Mouse (Mus musculus): ENCODE results near the gene Hoxd12. TPM values are rescaled to one million over a fixed set of nuclear protein-coding genes. Genes with fewer than 3 reads are reported as not detected.

Gene Hoxd12
- total and polyA plus RNA-seq, 2 experiments from 2014 or later = not detected

GRCm38 (mm10) chr2:74677106-74677505, 2.3 kb downstream of the Hoxd12 start:
- DNase-seq (ENCODE audit: low spot score) (no peak), ATAC-seq (ENCODE audit: insufficient read depth, low read depth) (no peak)
- Histone ChIP-seq H3K27me3 (ENCODE audit: control insufficient read depth, insufficient read depth, low read length) (peaks cover 100% of the 10 kb centered on the region), H3K4me1 (ENCODE audit: control insufficient read depth, insufficient read depth) (peaks cover 8% of the 10 kb centered on the region; the same call in 1 of the 2 replicates), H3K27ac (ENCODE audit: low read depth) (no peak overlapping the region), H3K36me3 (replicated peaks; ENCODE audit: control insufficient read depth, insufficient read depth, low read length) (no peaks in the 10 kb centered on the region), H3K4me3 (ENCODE audit: low read depth, low read length) (no peak overlapping the region), H3K9ac (replicated peaks; ENCODE audit: low read depth, low read length) (no peak overlapping the region), H3K9me3 (replicated peaks; ENCODE audit: control insufficient read depth, low read length) (no peaks in the 10 kb centered on the region), H3K4me2 (ENCODE audit: low read depth, low read length) (no peak overlapping the region)
- 23% methylated on average over 2 of the region's 2 CpGs for WGBS
- TF ChIP-seq EP300 (IDR thresholded peaks at IDR 0.05; ENCODE audit: low read depth) = no peak
- no peak for TF ChIP-seq CTCF (IDR thresholded peaks at IDR 0.05; ENCODE audit: low read depth)

GRCm38 (mm10) chr2:74678891-74679595, 4.2 kb downstream of the Hoxd12 start, which contains the start of gene Hoxd11:
Hoxd11 (plus strand) TSS chr2:74679557.
- H3K36me3 ChIP-seq (replicated peaks; ENCODE audit: control insufficient read depth, insufficient read depth, low read length) = no peaks in the 10 kb centered on the region
- WGBS = 2% methylated on average over 15 of the region's 15 CpGs
- DNase-seq (ENCODE audit: low spot score) (no peak), ATAC-seq (ENCODE audit: insufficient read depth, low read depth) (no peak)
- H3K4me2 ChIP-seq (ENCODE audit: low read depth, low read length) = no peak within 1 kb of the TSS
- TF ChIP-seq EP300 (IDR thresholded peaks at IDR 0.05; ENCODE audit: low read depth) = no peak
- no peak for TF ChIP-seq CTCF (IDR thresholded peaks at IDR 0.05; ENCODE audit: low read depth)
- H3K4me1 ChIP-seq (ENCODE audit: control insufficient read depth, insufficient read depth) = peaks cover 9% of the 10 kb centered on the region; the same call in 1 of the 2 replicates
- peaks cover 100% of the 10 kb centered on the region for H3K27me3 ChIP-seq (ENCODE audit: control insufficient read depth, insufficient read depth, low read length)
- H3K9me3 ChIP-seq (replicated peaks; ENCODE audit: control insufficient read depth, low read length) = no peaks in the 10 kb centered on the region
- H3K4me3 ChIP-seq (ENCODE audit: low read depth, low read length) = peak within 1 kb of the TSS; percentile 12; the same call in 1 of the 2 replicates
- H3K9ac ChIP-seq (replicated peaks; ENCODE audit: low read depth, low read length) = no peak within 1 kb of the TSS
- no peak within 1 kb of the TSS for H3K27ac ChIP-seq (ENCODE audit: low read depth)

- H3K9me3 ChIP-seq (replicated peaks; ENCODE audit: control insufficient read depth, low read length) = no peaks in the 10 kb centered on the region
- ATAC-seq (ENCODE audit: insufficient read depth, low read depth) (no peak), DNase-seq (ENCODE audit: low spot score) (no peak)
- H3K9ac ChIP-seq (replicated peaks; ENCODE audit: low read depth, low read length) = no peak overlapping the region
- no peak overlapping the region for H3K27ac ChIP-seq (ENCODE audit: low read depth)
- H3K36me3 ChIP-seq (replicated peaks; ENCODE audit: control insufficient read depth, insufficient read depth, low read length) = no peaks in the 10 kb centered on the region
- peak overlapping the region; percentile 12; the same call in 1 of the 2 replicates for H3K4me3 ChIP-seq (ENCODE audit: low read depth, low read length)
- peaks cover 9% of the 10 kb centered on the region; the same call in 1 of the 2 replicates for H3K4me1 ChIP-seq (ENCODE audit: control insufficient read depth, insufficient read depth)
- TF ChIP-seq EP300 (IDR thresholded peaks at IDR 0.05; ENCODE audit: low read depth) = no peak
- TF ChIP-seq CTCF (IDR thresholded peaks at IDR 0.05; ENCODE audit: low read depth) = no peak
- no peak overlapping the region for H3K4me2 ChIP-seq (ENCODE audit: low read depth, low read length)
- whole genome bisulfite sequencing = 2% methylated on average over 26 of the region's 26 CpGs
- peaks cover 100% of the 10 kb centered on the region for H3K27me3 ChIP-seq (ENCODE audit: control insufficient read depth, insufficient read depth, low read length)
These were observed 4.8 kb downstream of the Hoxd12 start for GRCm38 (mm10) chr2:74679596-74679971.

GRCm38 (mm10) chr2:74679980-74680379, 5.2 kb downstream of the Hoxd12 start:
- H3K36me3 ChIP-seq (replicated peaks; ENCODE audit: control insufficient read depth, insufficient read depth, low read length) = no peaks in the 10 kb centered on the region
- H3K27ac ChIP-seq (ENCODE audit: low read depth) = no peak overlapping the region
- H3K27me3 ChIP-seq (ENCODE audit: control insufficient read depth, insufficient read depth, low read length) = peaks cover 100% of the 10 kb centered on the region
- no peak for TF ChIP-seq EP300 (IDR thresholded peaks at IDR 0.05; ENCODE audit: low read depth)
- TF ChIP-seq CTCF (IDR thresholded peaks at IDR 0.05; ENCODE audit: low read depth) = no peak
- no peak for DNase-seq (ENCODE audit: low spot score)
- no peak overlapping the region for H3K4me2 ChIP-seq (ENCODE audit: low read depth, low read length)
- H3K4me3 ChIP-seq (ENCODE audit: low read depth, low read length) = peak overlapping the region; percentile 12; the same call in 1 of the 2 replicates
- peaks cover 9% of the 10 kb centered on the region; the same call in 1 of the 2 replicates for H3K4me1 ChIP-seq (ENCODE audit: control insufficient read depth, insufficient read depth)
- H3K9ac ChIP-seq (replicated peaks; ENCODE audit: low read depth, low read length) = no peak overlapping the region
- under 1% methylated on average over 23 of the region's 23 CpGs for WGBS
- no peaks in the 10 kb centered on the region for H3K9me3 ChIP-seq (replicated peaks; ENCODE audit: control insufficient read depth, low read length)
- no peak for ATAC-seq (ENCODE audit: insufficient read depth, low read depth)

GRCm38 (mm10) chr2:74680561-74681398, 6.0 kb downstream of the Hoxd12 start:
- no peak for TF ChIP-seq EP300 (IDR thresholded peaks at IDR 0.05; ENCODE audit: low read depth)
- no peak for TF ChIP-seq CTCF (IDR thresholded peaks at IDR 0.05; ENCODE audit: low read depth)
- peaks cover 9% of the 10 kb centered on the region; the same call in 1 of the 2 replicates for H3K4me1 ChIP-seq (ENCODE audit: control insufficient read depth, insufficient read depth)
- H3K9me3 ChIP-seq (replicated peaks; ENCODE audit: control insufficient read depth, low read length) = no peaks in the 10 kb centered on the region
- H3K9ac ChIP-seq (replicated peaks; ENCODE audit: low read depth, low read length) = no peak overlapping the region
- no peaks in the 10 kb centered on the region for H3K36me3 ChIP-seq (replicated peaks; ENCODE audit: control insufficient read depth, insufficient read depth, low read length)
- DNase-seq (ENCODE audit: low spot score) = no peak
- WGBS = 3% methylated on average over 21 of the region's 21 CpGs
- ATAC-seq (ENCODE audit: insufficient read depth, low read depth) = no peak
- no peak overlapping the region for H3K4me2 ChIP-seq (ENCODE audit: low read depth, low read length)
- H3K4me3 ChIP-seq (ENCODE audit: low read depth, low read length) = no peak overlapping the region
- H3K27ac ChIP-seq (ENCODE audit: low read depth) = no peak overlapping the region
- H3K27me3 ChIP-seq (ENCODE audit: control insufficient read depth, insufficient read depth, low read length) = peaks cover 100% of the 10 kb centered on the region

Measured in heart, postnatal 0 days (tissue).